Mouse (Mus musculus) testis, adult 2 months (tissue): ENCODE results near the gene Erf. TPM values are rescaled to one million over a fixed set of nuclear protein-coding genes. Genes with fewer than 3 reads are reported as not detected.

ENCODE experiments used
- H3K27ac ChIP-seq: fragments of 200-500 bp; 2 replicates; pipeline ENCODE4 v1.5.1; 2012; ENCODE audit warnings: low read depth, low read length; ENCODE audit not compliant: control insufficient read depth, insufficient read depth
- H3K27me3 ChIP-seq: fragments of 200-500 bp; 2 replicates; pipeline ENCODE4 v1.6.1; 2012; ENCODE audit warnings: mild to moderate bottlenecking, low read length, moderate library complexity; ENCODE audit not compliant: control insufficient read depth, insufficient read depth
- H3K36me3 ChIP-seq: fragments of 200-500 bp; 2 replicates; pipeline ENCODE4 v1.6.1; 2012; ENCODE audit warnings: mild to moderate bottlenecking, low read length; ENCODE audit not compliant: control insufficient read depth, insufficient read depth
- H3K4me1 ChIP-seq: fragments of 200-500 bp; 2 replicates; pipeline ENCODE4 v1.6.1; 2012; ENCODE audit warnings: low read length; ENCODE audit not compliant: control insufficient read depth, insufficient read depth
- H3K4me3 ChIP-seq: fragments of 200-500 bp; 2 replicates; pipeline ENCODE4 v1.5.1; 2012; ENCODE audit warnings: low read depth, mild to moderate bottlenecking, low read length, moderate library complexity, mixed read lengths; ENCODE audit not compliant: control insufficient read depth
- CTCF ChIP-seq: fragments of 200-500 bp; IDR thresholded peaks from 2 replicates; pipeline ENCODE4 v1.5.1; 2012; ENCODE audit warnings: low read depth, mild to moderate bottlenecking, inconsistent platforms, low read length, moderate library complexity; ENCODE audit not compliant: control insufficient read depth, insufficient read depth, insufficient replicate concordance
- POLR2A ChIP-seq: fragments of 200-500 bp; IDR thresholded peaks from 2 replicates; pipeline ENCODE4 v1.6.1; 2012; ENCODE audit warnings: low read depth, mild to moderate bottlenecking, inconsistent platforms, low read length, moderate library complexity; ENCODE audit not compliant: control insufficient read depth
- polyA plus RNA-seq: library from polyadenylated mRNA; depleted of rRNA; stranded (reverse); fragments of >200 nt; gene quantifications from 2 replicates; pipeline ENCODE4 v1.2.3, GENCODE M21; 2012

Erf gene
- polyA plus RNA-seq, 1 experiment, result 40.4 TPM

DNA sequence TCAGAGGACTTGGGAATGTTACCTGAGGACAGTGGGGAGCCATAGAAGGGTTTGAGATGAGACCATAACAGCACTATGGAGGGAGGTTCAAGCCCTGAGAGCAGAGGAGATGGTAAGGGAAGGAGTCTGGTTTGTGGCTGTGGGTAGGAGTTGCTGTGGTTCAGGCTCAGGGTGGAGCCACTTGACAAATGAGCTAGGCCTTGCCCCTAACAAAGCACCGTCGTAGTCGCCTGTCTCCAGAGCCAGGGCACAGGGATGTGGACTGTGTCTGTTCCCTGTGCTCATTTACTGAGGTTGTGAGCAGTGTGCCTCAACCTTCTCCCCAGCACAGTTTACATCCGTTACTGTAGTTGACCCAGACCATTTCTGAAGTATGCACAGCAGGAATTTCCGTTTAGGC, 24.0 kb upstream of the Erf start:
- no peak overlapping the region for H3K27ac ChIP-seq
- peaks cover 15% of the 10 kb centered on the region for H3K4me1 ChIP-seq
- no peaks in the 10 kb centered on the region for H3K27me3 ChIP-seq
- H3K36me3 ChIP-seq, result no peaks in the 10 kb centered on the region
- no peak overlapping the region for H3K4me3 ChIP-seq
- TF ChIP-seq POLR2A, result no peak
- TF ChIP-seq CTCF, result no peak

DNA sequence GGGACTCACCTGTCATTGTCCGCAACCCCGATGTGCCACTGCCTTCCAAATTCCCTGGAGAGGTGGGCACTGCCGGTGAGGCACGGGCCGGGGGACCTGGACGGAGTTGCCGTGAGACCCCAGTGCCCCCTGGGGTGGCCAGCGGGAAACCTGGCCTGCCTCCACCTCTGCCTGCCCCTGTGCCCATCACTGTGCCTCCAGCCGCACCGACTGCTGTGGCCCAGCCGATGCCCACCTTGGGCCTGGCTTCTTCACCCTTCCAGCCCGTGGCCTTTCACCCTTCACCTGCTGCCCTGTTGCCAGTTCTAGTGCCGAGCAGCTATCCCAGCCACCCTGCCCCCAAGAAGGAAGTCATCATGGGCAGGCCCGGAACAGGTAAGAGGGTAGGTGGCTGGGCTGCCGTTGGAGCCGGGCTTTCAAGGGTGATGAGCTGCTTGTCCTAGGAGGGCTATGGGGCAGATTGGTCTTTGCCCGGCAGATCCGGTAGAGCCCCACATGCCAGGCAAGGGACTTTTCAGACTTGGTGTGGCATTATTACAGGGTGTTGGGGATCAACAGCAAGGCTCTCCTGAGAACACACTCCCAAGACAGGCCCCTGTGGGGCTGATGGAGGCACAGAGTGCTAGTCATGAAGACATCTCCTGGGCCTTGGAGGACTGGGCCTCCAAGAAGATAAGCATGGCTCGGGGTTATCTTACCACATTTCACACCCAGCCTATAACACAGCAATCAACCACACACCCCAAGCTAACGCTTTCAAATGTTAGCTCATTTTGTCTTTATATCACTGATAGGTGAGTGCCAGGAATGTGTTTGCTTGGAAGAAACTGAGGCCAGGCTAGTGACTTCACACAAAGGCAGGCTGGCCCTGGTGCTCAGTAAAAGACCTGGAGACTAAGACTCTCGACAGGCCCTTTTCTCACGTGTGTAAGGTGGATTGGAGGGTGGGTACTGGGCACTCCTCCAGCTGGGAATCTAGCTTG, 23.0 kb upstream of the Erf start:
- Histone ChIP-seq H3K4me3 (no peak overlapping the region), H3K4me1 (peaks cover 13% of the 10 kb centered on the region), H3K27ac (no peak overlapping the region), H3K36me3 (no peaks in the 10 kb centered on the region), H3K27me3 (no peaks in the 10 kb centered on the region)
- TF ChIP-seq CTCF, result no peak
- no peak for TF ChIP-seq POLR2A

DNA sequence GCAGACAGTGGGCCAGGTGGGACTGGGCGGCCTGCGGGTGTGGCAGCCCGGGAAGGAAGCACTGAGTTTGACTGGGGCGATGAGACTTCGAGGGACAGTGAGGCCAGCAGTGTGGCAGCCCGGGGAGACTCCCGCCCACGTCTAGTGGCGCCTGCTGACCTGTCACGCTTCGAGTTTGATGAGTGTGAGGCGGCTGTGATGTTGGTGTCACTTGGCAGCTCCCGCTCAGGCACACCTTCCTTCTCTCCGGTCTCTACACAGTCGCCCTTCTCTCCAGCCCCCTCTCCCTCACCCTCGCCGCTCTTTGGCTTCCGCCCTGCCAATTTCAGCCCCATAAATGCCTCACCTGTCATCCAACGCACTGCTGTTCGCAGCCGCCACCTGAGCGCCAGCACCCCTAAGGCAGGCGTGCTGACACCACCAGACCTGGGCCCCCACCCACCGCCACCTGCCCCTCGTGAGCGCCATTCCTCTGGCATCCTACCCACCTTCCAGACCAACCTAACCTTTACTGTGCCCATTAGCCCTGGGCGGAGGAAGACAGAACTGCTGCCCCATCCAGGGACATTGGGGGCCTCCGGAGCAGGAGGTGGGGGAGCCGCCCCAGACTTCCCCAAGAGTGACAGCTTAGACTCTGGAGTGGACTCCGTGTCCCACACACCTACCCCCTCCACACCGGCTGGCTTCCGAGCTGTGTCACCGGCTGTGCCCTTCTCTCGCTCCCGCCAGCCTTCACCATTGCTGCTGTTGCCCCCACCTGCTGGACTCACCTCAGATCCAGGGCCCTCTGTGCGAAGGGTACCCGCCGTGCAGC, 22.1 kb upstream of the Erf start:
- H3K36me3 ChIP-seq, result no peaks in the 10 kb centered on the region
- peaks cover 12% of the 10 kb centered on the region for H3K4me1 ChIP-seq
- no peak overlapping the region for H3K27ac ChIP-seq
- no peak overlapping the region for H3K4me3 ChIP-seq
- TF ChIP-seq CTCF, result no peak
- no peak for TF ChIP-seq POLR2A
- H3K27me3 ChIP-seq, result no peaks in the 10 kb centered on the region

DNA sequence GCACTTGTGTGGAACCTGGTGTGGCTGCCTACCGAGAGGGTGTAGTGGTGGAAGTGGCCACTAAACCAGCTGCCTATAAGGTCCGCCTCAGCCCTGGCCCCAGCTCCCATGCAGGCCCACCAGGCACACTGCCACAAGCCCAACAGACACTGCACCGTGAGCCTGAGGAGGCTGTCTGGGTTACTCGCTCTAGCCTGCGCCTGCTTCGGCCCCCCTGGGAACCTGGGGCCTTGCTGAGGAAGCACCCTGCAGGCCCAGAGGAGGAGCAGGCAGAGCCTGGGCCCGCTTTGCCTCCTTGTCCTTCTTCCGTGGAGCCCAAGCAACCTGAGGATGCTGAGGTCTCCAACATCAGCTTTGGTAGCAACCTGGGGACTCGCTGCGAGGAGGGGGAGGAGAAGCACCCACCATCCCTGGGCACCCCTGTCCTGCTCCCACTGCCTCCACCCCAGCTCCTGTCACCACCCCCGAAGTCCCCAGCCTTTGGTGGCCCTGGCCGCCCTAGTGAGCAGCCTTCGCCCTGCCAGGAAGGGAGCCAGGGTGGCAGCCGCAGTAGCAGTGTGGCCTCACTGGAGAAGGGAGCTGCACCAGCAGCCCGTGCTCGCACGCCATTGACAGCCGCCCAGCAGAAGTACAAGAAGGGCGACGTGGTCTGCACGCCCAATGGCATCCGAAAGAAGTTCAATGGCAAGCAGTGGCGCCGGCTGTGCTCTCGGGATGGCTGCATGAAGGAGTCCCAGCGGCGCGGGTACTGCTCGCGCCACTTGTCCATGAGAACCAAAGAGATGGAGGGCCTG, 21.3 kb upstream of the Erf start:
- Histone ChIP-seq H3K36me3 (no peaks in the 10 kb centered on the region), H3K27ac (no peak overlapping the region), H3K27me3 (no peaks in the 10 kb centered on the region), H3K4me1 (peaks cover 15% of the 10 kb centered on the region), H3K4me3 (no peak overlapping the region)
- TF ChIP-seq CTCF (no peak), POLR2A (no peak)

DNA sequence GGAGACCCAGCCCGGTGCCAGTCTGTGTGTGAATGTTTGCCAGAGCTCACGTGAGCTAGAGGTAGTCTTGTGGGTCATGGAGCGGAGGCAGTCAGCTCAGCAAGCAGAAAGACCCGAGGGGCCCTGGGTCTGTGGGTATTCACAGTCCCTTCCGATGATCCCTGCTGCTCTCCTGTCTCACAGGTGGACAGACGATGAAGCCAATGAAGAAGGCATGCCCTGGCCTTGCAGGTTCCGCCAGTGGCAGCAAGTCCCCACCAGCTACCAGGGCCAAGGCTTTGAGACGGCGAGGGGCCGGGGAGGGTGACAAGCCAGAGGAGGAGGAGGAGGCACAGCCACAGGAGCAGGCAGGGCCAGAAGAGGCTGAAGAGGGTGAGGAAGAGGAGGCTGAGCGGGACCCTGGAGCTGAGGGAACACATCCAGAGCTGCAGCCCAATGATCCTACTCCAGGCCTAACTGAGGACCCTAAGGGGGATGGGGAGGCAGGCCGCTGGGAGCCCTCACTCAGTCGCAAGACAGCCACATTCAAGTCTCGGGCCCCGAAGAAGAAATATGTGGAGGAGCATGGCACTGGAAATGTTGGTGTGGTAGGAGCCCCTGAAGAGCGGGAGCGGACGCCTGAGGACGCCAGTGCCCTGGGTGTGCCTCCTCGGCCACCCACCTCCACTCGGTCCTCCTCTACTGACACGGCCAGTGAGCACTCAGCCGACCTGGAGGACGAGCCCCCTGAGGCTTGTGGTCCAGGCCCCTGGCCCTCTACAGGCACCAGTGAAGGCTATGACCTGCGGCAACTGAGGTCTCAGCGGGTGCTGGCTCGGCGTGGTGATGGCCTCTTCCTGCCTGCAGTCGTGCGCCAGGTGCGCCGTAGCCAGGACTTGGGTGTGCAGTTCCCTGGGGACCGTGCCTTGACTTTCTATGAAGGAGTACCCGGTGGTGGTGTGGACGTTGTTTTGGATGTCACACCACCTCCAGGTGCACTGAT, 20.4 kb upstream of the Erf start:
- Histone ChIP-seq H3K36me3 (no peaks in the 10 kb centered on the region), H3K27me3 (no peaks in the 10 kb centered on the region), H3K4me1 (peaks cover 17% of the 10 kb centered on the region), H3K27ac (no peak overlapping the region), H3K4me3 (no peak overlapping the region)
- TF ChIP-seq CTCF (no peak), POLR2A (no peak)
